Mouse (Mus musculus) intestine, embryonic 14.5 days (tissue): ENCODE results near the gene 2010111I01Rik. TPM values are rescaled to one million over a fixed set of nuclear protein-coding genes. Genes with fewer than 3 reads are reported as not detected.
"Not testable (repeated sequence)": the region's sequence is repeated elsewhere in the genome, so short reads cannot be mapped to it uniquely, and the experiment has no call there.

Experiments used
- ATAC-seq: fragments of 200-750 bp; cut with Nextera tagmentation; replicated peaks from 2 replicates; pipeline ENCODE4 v1.8.0; 2017; ENCODE audit warnings: low read depth, moderate number of reproducible peaks, moderate TSS enrichment, moderate library complexity; ENCODE audit not compliant: low FRiP score, low TSS enrichment
- DNase-seq: peaks from one replicate; pipeline ENCODE4 v3.0.0-alpha.2; 2018; ENCODE audit warnings: low spot score
- H3K27ac ChIP-seq: fragments of 300-500 bp; sonication (generic); 2 replicates; pipeline ENCODE4 v1.5.1; 2014; ENCODE audit warnings: low read depth, mild to moderate bottlenecking, control low read depth
- H3K27me3 ChIP-seq: fragments of 300-500 bp; sonication (generic); replicated peaks from 2 replicates; pipeline ENCODE4 v1.6.1; 2014; ENCODE audit warnings: low read length, control low read depth; ENCODE audit not compliant: control insufficient read depth, insufficient read depth
- H3K36me3 ChIP-seq: fragments of 300-500 bp; sonication (generic); 2 replicates; pipeline ENCODE4 v1.6.1; 2014; ENCODE audit warnings: low read length, control low read depth; ENCODE audit not compliant: control insufficient read depth, insufficient read depth
- H3K4me1 ChIP-seq: fragments of 300-500 bp; sonication (generic); replicated peaks from 2 replicates; pipeline ENCODE4 v1.6.1; 2014; ENCODE audit warnings: low read length, control low read depth, mixed read lengths; ENCODE audit not compliant: control insufficient read depth, insufficient read depth
- H3K4me2 ChIP-seq: fragments of 300-500 bp; sonication (generic); 2 replicates; pipeline ENCODE4 v1.6.1; 2014; ENCODE audit warnings: low read length
- H3K4me3 ChIP-seq: fragments of 300-500 bp; sonication (generic); 2 replicates; pipeline ENCODE4 v1.5.1; 2014; ENCODE audit warnings: low read depth, low read length, control low read depth, mixed read lengths
- H3K9ac ChIP-seq: fragments of 300-500 bp; sonication (generic); 2 replicates; pipeline ENCODE4 v1.6.1; 2014; ENCODE audit warnings: mild to moderate bottlenecking, low read length
- H3K9me3 ChIP-seq: fragments of 300-500 bp; sonication (generic); 2 replicates; pipeline ENCODE4 v1.6.1; 2016; ENCODE audit warnings: low read length, control low read depth; ENCODE audit not compliant: control insufficient read depth
- WGBS: fragments of 180-500 bp; shearing (Covaris S2); extraction: QIAGEN DNeasy Blood & Tissue Kit; methylation state at CpG from one replicate; pipeline ENCODE4 v1.1.7; 2014; 5-methylcytosine and 5-hydroxymethylcytosine counted together
- polyA plus RNA-seq: library from polyadenylated mRNA; unstranded; fragments of >200 nt; fragmentation: Nextera tagmentation; extraction: Ambion mirVana; gene quantifications from 2 replicates; pipeline ENCODE4 v1.2.1, GENCODE M21; 2014

Gene 2010111I01Rik
- polyA plus RNA-seq, 1 experiment from 2014 or later, result 135 TPM

DNA sequence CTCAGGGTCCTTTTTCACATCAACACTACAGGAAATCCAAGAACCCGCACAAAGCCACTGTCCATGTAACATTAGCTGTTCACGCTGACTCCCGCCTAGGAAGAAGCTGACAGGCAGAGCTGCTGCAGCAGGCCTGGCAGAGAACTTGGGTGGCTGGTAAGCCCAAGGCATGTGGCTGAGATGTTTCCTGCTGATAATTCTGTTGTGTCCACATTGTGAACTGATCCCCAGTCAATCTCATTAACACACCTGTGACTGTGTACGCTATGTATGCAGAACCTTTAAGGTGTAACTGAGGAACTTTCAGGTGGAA, 349.9 kb downstream of the 2010111I01Rik start:
- ATAC-seq, result no peak
- Histone ChIP-seq H3K9ac (no peak overlapping the region), H3K4me3 (no peak overlapping the region), H3K4me1 (peaks cover 5% of the 10 kb centered on the region; the same call in 1 of the 2 replicates), H3K9me3 (no peaks in the 10 kb centered on the region), H3K4me2 (no peak overlapping the region), H3K36me3 (peaks cover 18% of the 10 kb centered on the region; the same call in 1 of the 2 replicates), H3K27me3 (no peaks in the 10 kb centered on the region), H3K27ac (no peak overlapping the region; the same call in 1 of the 2 replicates)
- no peak for DNase-seq
- 79% methylated on average over 4 of the region's 4 CpGs for WGBS

DNA sequence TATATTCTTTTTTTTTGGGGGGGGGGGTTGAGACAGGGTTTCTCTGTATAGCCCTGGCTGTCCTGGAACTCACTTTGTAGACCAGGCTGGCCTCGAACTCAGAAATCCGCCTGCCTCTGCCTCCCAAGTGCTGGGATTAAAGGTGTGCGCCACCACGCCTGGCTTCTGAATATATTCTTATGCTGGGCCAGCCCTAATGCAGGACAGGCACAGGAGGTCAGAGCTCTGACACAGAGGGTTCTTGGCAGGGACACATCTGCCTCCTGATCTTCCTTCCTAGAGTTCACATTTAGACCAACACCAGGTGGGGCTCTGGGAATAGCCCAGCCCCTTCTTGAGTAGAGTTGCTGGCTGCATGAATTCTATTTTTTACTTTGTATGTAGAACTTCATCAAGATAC, 350.4 kb downstream of the 2010111I01Rik start:
- not testable (repeated sequence) for H3K4me2 ChIP-seq, H3K27me3 ChIP-seq, DNase-seq, H3K4me1 ChIP-seq, H3K4me3 ChIP-seq, H3K27ac ChIP-seq, H3K9ac ChIP-seq, ATAC-seq, H3K9me3 ChIP-seq
- WGBS, result 97% methylated on average over 2 of the region's 4 CpGs
- peaks cover 18% of the 10 kb centered on the region; the same call in 1 of the 2 replicates for H3K36me3 ChIP-seq

DNA sequence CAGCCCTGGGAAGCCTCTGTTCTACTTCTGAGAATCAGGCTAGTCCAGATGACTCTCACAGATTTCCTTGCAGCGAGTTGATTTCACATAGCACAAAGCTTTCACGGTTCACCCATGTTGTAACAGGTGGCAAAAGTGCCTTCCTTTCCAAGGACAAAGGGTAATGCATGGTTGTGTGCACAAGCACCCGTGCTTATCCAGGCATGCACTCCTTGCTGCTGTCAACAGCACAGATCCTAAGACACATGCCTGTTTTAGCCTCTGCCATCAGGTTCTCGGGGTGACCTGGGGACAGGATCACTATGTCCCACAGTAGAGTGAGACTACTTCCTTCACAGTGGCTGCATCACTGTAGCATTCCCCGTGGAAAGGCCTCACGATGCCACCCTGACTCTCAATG, 351.1 kb downstream of the 2010111I01Rik start:
- H3K9me3 ChIP-seq, result no peaks in the 10 kb centered on the region
- H3K27me3 ChIP-seq, result no peaks in the 10 kb centered on the region
- DNase-seq (no peak), ATAC-seq (no peak)
- H3K9ac ChIP-seq, result no peak overlapping the region
- H3K4me1 ChIP-seq, result peaks cover 5% of the 10 kb centered on the region; the same call in 1 of the 2 replicates
- no peak overlapping the region for H3K4me2 ChIP-seq
- no peak overlapping the region for H3K27ac ChIP-seq
- no peak overlapping the region for H3K4me3 ChIP-seq
- WGBS, result 88% methylated on average over 6 of the region's 6 CpGs
- peaks cover 18% of the 10 kb centered on the region; the same call in 1 of the 2 replicates for H3K36me3 ChIP-seq

DNA sequence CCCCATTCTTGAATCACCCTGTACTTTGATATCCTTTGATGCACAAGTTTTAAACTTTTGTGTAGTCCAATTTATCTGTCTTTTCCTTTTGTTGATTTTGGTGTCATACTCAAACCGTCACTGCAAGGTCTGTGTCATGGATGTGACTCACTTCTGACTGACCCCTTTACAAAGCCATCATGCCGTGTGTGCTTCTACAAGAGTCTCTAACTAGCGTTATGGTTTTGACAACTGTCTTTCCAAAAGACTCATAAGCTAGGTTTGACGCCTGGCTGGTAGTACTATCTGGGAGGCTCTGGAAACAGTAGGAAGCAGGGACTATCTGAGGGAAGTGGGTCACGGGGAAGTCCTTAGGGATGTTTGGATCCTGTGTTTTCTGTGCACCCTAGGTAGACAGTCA, 351.7 kb downstream of the 2010111I01Rik start:
- Histone ChIP-seq H3K4me3 (no peak overlapping the region), H3K27ac (no peak overlapping the region), H3K9ac (no peak overlapping the region), H3K4me1 (peaks cover 5% of the 10 kb centered on the region; the same call in 1 of the 2 replicates), H3K4me2 (no peak overlapping the region), H3K9me3 (no peaks in the 10 kb centered on the region), H3K36me3 (peaks cover 14% of the 10 kb centered on the region; the same call in 1 of the 2 replicates), H3K27me3 (no peaks in the 10 kb centered on the region)
- no peak for ATAC-seq
- 89% methylated on average over 5 of the region's 5 CpGs for WGBS
- DNase-seq, result no peak

DNA sequence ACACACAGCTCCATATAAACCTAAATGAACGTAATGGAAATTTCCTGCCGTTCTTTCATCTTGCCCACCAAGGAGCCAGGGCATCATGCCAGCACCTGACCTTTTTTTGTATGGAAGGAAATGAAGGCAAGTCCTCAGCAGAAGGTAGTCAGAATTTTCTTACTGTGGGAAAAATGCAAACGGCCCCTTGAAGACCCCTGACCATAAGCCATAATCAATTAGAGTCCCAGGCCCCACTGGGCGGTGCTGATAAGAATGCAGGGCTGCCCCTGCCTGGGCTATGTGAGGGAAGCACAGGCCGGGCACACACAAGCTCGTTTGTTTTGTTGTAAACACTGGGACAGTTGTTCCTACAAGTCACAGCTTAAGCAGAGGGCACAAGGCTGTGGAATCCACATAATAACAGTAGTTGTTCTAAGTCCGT, 353.0 kb downstream of the 2010111I01Rik start:
- no peak overlapping the region for H3K4me2 ChIP-seq
- H3K9ac ChIP-seq, result no peak overlapping the region
- WGBS, result 50% methylated on average over 7 of the region's 7 CpGs
- ATAC-seq (no peak), DNase-seq (no peak)
- H3K27me3 ChIP-seq, result no peaks in the 10 kb centered on the region
- H3K4me3 ChIP-seq, result no peak overlapping the region
- H3K4me1 ChIP-seq, result peaks cover 5% of the 10 kb centered on the region; the same call in 1 of the 2 replicates
- H3K27ac ChIP-seq, result no peak overlapping the region
- H3K9me3 ChIP-seq, result no peaks in the 10 kb centered on the region
- H3K36me3 ChIP-seq, result peaks cover 7% of the 10 kb centered on the region; the same call in 1 of the 2 replicates

DNA sequence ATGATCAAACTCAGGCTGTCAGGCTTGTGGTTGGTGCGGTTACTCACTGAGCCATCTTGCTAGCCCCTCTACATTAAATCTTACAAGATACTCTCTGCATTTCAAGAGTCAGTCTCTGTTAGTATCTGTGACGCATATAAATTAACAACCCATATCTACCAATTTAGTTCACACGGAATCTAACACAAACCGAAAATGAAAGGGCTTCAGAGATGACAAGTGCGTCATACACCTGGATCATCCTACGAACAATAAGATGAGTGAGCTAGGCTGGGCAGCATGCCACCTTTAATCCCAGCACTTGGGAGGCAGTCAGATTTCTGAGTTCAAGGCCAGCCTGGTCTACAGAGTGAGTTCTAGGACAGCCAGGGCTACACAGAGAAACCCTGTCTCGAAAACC, 355.1 kb downstream of the 2010111I01Rik start:
- WGBS, result 95% methylated on average over 7 of the region's 7 CpGs
- Histone ChIP-seq H3K9me3 (no peaks in the 10 kb centered on the region), H3K36me3 (peaks cover 7% of the 10 kb centered on the region; the same call in 1 of the 2 replicates), H3K27me3 (no peaks in the 10 kb centered on the region), H3K4me3 (no peak overlapping the region), H3K27ac (no peak overlapping the region), H3K4me2 (no peak overlapping the region), H3K9ac (no peak overlapping the region), H3K4me1 (peaks cover 5% of the 10 kb centered on the region)
- ATAC-seq, result no peak
- DNase-seq, result no peak

DNA sequence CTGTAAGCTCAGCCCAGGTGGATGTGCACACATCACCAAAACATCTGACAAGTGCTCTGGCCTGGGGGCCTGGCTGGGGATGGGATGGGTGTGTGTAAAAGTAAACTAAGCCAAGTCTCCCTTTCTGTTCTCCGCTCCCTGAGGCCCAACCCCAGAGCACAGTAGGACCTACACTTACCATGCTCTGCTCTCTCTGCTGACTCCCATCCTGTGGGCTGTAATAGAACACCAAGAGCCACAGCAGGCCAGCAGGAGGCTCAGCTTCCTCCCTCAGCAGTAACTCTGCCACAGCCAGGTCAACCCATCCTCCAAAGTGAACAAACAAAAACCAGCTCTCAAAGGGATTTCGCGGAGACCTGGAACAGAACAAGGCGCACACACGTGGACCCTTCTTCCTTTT, 357.0 kb downstream of the 2010111I01Rik start:
- no peak for ATAC-seq
- no peak overlapping the region for H3K4me3 ChIP-seq
- H3K4me2 ChIP-seq, result no peak overlapping the region
- no peak for DNase-seq
- H3K27me3 ChIP-seq, result no peaks in the 10 kb centered on the region
- WGBS, result 50% methylated on average over 5 of the region's 5 CpGs
- no peak overlapping the region for H3K27ac ChIP-seq
- peaks cover 5% of the 10 kb centered on the region for H3K4me1 ChIP-seq
- peaks cover 5% of the 10 kb centered on the region; the same call in 1 of the 2 replicates for H3K36me3 ChIP-seq
- no peaks in the 10 kb centered on the region for H3K9me3 ChIP-seq
- no peak overlapping the region for H3K9ac ChIP-seq

DNA sequence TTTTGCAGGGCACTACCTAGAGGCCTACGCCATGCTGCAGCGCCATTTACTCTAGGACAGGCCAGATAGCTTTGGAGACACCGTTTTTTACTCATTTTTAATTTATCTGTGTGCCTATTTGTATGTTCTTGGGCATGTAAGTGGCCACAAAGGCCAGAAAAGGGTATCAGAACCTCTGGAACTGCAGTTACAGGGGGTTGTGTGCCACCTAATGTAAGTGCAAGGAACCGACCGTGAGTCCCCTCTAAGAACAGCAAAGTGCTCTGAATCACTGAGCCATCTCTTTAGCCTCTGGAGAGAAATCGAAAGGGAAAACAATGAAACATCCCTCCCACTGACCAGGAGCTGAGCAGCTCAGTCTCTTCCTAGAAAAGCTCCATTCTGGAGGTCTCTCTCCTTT, 358.1 kb downstream of the 2010111I01Rik start:
- DNase-seq, result no peak
- no peaks in the 10 kb centered on the region for H3K36me3 ChIP-seq
- H3K27me3 ChIP-seq, result no peaks in the 10 kb centered on the region
- H3K9ac ChIP-seq, result no peak overlapping the region
- WGBS, result 87% methylated on average over 6 of the region's 6 CpGs
- no peaks in the 10 kb centered on the region for H3K9me3 ChIP-seq
- H3K27ac ChIP-seq, result no peak overlapping the region
- H3K4me1 ChIP-seq, result peaks cover 2% of the 10 kb centered on the region
- ATAC-seq, result no peak
- H3K4me2 ChIP-seq, result no peak overlapping the region
- no peak overlapping the region for H3K4me3 ChIP-seq

DNA sequence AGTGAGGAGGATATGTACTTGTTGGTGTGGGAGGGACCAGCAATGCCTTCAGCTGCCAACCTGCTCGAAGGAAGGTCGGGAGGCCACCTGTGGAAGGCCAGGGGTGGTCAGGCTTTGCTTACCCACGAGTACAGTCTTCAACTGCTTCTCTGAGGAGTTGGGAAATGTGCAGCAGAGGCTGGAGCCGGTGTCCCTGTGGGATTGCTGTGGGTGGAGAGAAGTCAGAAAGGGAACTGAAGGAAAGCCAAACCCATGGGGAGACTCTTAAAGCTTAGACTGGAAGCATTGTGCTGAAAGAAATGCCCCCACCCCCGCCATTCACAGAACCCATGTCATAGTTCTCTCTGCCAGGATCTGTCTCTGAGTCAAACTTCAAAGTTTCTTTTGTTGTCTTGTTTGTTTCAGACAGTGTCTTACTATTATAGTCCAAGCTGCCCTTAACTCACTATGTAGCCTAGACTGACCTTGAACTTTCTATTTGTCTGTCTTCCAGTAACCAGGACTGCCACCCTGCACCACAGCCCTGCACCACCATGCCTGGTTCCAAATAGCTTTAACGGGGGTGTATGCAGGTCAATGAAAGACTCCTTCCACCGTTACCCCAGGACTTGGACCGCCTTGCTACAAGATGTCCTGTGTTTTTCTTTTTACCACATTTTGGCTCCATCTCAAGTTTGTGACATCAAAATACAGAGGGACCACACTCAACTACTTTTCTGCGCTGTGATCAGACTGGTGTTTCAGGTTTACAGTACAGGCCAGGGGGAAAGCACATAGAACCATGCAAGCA, 358.8 kb downstream of the 2010111I01Rik start:
- Histone ChIP-seq H3K9ac (no peak overlapping the region), H3K9me3 (no peaks in the 10 kb centered on the region), H3K27ac (no peak overlapping the region), H3K4me2 (no peak overlapping the region), H3K27me3 (no peaks in the 10 kb centered on the region), H3K36me3 (no peaks in the 10 kb centered on the region), H3K4me3 (no peak overlapping the region), H3K4me1 (no peaks in the 10 kb centered on the region; the same call in 1 of the 2 replicates)
- 85% methylated on average over 9 of the region's 9 CpGs for WGBS
- DNase-seq (no peak), ATAC-seq (no peak)
